Mouse (Mus musculus) telencephalon, adult 2 months (tissue): Measurements from ENCODE around the gene Hamp2.
"Not testable (repeated sequence)": the region's sequence is repeated elsewhere in the genome, so short reads cannot be mapped to it uniquely, and the experiment has no call there.

ENCODE experiments used
- DNase-seq: peaks from one replicate; pipeline ENCODE4 v3.0.0-alpha.2; 2011; ENCODE audit warnings: low read depth, low spot score

The Hamp2 gene

GRCm38 (mm10) chr7:30924581-30924980 is at the start of gene Hamp2:
Hamp2 (minus strand) TSS chr7:30924681.
- DNase-seq, result not testable (repeated sequence)

GRCm38 (mm10) chr7:30973501-30974289 is 49.2 kb upstream of the Hamp2 start, which contains the start of gene Fam187b:
Fam187b (plus strand) TSS chr7:30973790.
- DNase-seq, result no peak

- DNase-seq, result no peak
These were observed 48.7 kb upstream of the Hamp2 start, which contains the start of gene Lsr for GRCm38 (mm10) chr7:30973251-30973500. Lsr (minus strand) TSS chr7:30973464.

- no peak for DNase-seq
These were observed 48.2 kb upstream of the Hamp2 start for GRCm38 (mm10) chr7:30972426-30973250.

- no peak for DNase-seq
These were observed 47.4 kb upstream of the Hamp2 start for GRCm38 (mm10) chr7:30971901-30972300.

- DNase-seq, result no peak
These were observed 44.7 kb upstream of the Hamp2 start for GRCm38 (mm10) chr7:30969174-30969573.

GRCm38 (mm10) chr7:30968611-30969010 is 44.1 kb upstream of the Hamp2 start:
- no peak for DNase-seq

GRCm38 (mm10) chr7:30966657-30967056 is 42.2 kb upstream of the Hamp2 start:
- DNase-seq, result no peak

GRCm38 (mm10) chr7:30965677-30966076 is 41.2 kb upstream of the Hamp2 start:
- no peak for DNase-seq

GRCm38 (mm10) chr7:30964366-30964765 is 39.9 kb upstream of the Hamp2 start:
- DNase-seq, result no peak

GRCm38 (mm10) chr7:30962862-30963261 is 38.4 kb upstream of the Hamp2 start:
- DNase-seq, result no peak

GRCm38 (mm10) chr7:30959786-30960349 is 35.4 kb upstream of the Hamp2 start:
- DNase-seq, result no peak

- no peak for DNase-seq
These were observed 34.5 kb upstream of the Hamp2 start for GRCm38 (mm10) chr7:30958866-30959487.

- DNase-seq, result no peak
These were observed 33.8 kb upstream of the Hamp2 start for GRCm38 (mm10) chr7:30958109-30958865.

- peak; percentile 58 for DNase-seq
These were observed 32.9 kb upstream of the Hamp2 start for GRCm38 (mm10) chr7:30957367-30957783.

- no peak for DNase-seq
These were observed 32.4 kb upstream of the Hamp2 start, which contains the start of gene Usf2 for GRCm38 (mm10) chr7:30956756-30957366. Usf2 (minus strand) TSS chr7:30956803.

- no peak for DNase-seq
These were observed 31.9 kb upstream of the Hamp2 start for GRCm38 (mm10) chr7:30956357-30956751.

- DNase-seq, result no peak
These were observed 31.3 kb upstream of the Hamp2 start for GRCm38 (mm10) chr7:30955584-30956356.

GRCm38 (mm10) chr7:30954971-30955520 is 30.6 kb upstream of the Hamp2 start:
- no peak for DNase-seq

- no peak for DNase-seq
These were observed 29.6 kb upstream of the Hamp2 start for GRCm38 (mm10) chr7:30954036-30954435.
